Mouse (Mus musculus) neutrophil, adult 5-6 weeks (primary cell): ENCODE measurements around the gene Gpx5. TPM values are rescaled to one million over a fixed set of nuclear protein-coding genes. Genes with fewer than 3 reads are reported as not detected.

Experiments used
- ATAC-seq: fragments of 151-379, 151-347 bp; 2 replicates; pipeline ENCODE4 v1.8.0; 2017; ENCODE audit warnings: mild to moderate bottlenecking, moderate TSS enrichment; ENCODE audit not compliant: insufficient number of reproducible peaks, poor library complexity, low FRiP score, severe bottlenecking; ENCODE audit errors: extremely low read depth
- total RNA-seq: library from RNA; stranded (forward); fragments of 200-1000 nt; gene quantifications from 2 replicates; pipeline ENCODE4 v1.2.3, GENCODE M21; 2017

Gpx5 gene
- total RNA-seq: not detected in 2 replicates

DNA sequence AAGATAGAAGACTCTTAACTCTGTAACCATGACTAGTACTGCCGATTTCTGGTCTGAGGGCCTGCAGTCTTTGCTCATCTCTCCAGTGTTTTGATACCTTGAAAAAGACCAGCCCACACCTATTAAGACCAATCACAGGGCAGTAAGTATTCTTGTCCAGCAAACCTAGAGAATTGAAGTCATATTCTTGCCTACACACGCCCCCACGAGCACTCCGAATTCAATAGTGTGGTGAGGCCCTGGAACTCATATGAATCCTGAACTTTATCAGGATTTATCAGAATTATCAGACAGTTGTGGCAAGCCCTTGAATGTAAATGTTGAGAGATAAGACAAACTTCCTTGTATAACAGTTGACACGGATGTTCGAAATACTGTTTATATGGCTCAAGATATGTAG lies at the start of gene Gpx5:
Gene Gpx5 (minus strand): TSS at position 101 of the 400 bp plus-strand sequence.
- no peak for ATAC-seq

DNA sequence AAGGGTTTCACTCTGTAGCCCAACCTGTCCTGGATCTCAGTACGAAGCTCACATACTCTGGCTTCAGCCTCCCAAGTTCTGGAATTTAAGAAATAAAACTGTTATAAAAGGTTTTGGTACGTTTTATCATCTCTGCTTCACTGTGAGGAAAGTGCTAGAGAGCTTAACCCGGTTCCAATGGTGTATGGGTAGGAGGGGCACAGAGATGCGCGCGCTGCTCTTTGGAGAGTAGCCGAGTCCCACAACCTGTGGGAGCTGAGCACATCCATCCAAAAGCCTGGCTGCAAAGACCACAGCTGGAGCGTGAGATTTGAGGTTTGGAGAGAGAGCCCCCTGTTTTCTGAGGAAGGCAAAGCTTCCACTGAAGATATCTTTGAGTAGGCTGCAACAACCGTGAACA lies 34.9 kb upstream of the Gpx5 start:
- no peak for ATAC-seq

DNA sequence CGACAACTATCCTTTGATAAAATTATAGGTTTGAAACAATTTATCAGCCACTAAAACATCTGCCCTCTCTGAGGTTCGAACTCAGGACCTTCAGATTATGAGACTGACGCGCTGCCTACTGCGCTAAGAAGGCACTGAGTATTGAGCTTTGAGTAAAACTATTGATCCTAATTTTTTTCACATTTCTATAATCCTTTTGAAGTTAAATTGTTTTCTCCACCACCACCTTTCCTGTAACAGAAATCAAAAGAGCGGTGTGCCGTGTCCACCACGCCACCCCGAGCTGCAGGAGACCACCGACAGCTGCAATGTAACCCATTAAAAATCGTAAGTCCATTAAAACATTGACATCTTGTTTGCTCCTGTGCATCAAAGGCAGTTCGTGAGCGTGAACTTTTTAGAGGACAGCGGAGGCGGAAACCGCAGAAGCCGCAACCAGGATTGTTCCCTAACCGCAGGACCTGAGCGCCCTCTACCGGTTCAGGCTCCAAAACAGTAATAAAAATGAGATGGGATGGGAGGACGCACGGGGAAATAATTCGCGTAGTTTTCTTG lies 34.2 kb upstream of the Gpx5 start:
- ATAC-seq: no peak

DNA sequence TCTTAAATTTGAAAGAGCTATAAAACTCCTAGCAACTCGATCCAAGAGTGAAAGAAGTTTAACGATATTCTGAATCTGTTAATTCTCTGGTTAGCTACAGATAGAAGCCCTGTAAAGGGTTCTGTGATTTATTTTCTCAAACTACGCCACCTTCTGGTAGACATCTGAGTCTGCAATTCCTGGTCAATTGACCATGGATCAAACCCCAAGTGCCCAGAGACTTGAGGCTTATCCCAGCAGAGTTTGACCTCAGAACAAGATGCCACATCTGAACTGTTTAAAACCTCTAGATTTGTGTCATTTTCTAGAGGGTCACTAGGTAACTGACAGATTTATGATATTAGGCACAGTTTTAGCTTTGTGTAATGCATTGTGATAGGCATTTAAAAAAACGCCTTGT lies 33.7 kb upstream of the Gpx5 start:
- ATAC-seq: no peak

DNA sequence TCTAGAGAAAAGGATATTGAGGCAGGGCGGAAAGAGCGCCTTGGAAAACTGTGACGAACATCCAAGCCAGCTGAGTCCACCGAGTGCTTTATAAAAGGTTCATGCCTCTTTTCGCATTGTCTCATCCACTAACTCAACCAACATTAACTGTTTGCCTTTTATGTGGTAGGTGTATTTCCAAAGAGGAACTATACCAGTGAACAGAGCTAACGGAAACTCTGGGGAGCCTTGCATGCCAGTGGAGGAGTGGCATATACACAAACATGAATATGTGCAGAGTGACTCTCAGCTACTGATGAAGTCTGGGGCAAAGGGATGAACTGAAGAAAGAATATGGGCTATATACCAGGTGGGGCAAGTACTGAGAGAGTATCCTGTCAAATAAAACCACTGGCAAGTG lies 30.9 kb upstream of the Gpx5 start:
- ATAC-seq: no peak

DNA sequence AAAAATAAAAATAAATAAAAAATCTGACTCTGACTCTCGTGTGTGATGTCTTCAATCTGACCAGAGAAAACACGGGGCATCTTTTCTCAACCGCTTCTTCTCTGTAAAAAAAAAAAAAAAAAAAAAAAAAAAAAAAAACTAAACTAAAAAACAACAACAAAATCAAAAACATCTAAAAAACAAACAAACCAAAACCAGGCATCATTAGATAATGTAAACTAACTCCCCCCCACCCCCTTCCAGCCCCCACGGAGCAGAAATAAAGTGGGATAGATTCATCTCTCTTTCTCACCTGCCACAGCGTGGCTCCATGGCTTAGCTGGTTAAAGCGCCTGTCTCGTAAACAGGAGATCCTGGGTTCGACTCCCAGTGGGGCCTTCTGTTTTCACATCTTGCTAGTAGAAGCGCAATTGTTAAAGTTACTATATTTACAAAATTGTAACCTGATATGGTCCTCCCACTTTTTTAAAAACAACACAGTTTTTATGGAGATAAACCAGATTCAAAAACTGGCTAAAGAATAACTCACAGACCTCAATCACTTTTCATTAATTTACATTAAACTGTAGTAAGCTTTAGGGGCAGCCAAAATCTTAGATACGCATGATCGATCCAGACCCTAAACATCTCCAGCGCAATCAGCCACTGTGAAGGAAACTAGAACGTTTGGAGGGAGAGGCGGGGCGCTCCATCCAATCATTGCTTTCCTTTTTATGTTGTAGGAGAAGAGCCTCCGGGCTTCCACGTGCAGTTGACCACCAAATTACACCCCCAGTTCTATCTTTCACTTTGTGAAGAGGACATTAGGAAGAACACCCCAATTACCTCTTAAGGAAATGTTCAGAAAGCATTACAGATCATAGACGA lies 30.2 kb upstream of the Gpx5 start:
- no peak for ATAC-seq

DNA sequence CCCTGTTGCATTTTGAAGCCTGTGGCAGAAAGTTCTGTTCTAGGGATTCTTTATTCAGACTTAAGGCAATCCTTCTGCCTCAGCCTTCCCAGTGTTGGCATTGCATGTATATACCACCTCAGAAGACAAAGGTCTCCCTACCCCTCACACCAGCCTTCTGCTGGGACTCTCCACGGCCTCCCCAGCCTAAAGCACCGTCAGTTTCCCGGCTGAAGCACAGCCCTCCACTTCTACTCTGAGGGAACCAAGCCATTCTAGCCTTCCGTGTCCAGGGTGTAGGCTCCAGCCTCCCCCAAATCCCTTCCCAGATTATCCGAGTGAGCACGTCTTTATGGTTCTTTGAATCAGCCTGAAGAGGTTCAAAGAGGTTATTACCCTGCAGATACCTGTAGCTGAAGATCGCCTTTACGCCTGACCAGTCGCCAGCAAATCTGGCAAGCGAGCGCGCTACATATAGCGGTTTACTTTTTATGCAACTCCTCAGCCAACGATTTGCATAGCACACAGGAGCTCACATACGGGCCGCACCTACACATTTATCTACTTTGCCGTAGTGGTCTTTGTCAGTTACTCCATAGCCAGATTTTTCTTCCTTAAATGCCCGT lies 29.5 kb upstream of the Gpx5 start:
- no peak for ATAC-seq

DNA sequence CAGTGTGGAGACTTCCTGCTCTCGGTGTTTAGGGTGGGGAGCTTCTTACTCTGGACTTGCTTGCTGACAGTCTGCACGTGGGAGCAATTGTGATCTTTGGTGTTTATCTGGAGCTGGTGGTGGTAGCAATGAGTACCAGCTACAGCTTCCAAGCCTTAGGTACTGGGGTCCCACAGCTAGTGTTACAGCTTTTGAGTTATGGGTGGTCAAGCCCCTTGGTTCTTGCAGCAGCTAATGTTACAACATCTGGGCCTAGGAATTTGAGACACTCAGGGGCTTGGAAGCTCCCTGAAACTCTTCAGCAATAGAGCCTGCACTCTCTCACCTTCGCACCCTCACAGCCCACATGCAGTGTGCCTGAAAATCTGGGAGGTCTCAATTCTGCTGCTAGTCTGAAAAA lies 27.7 kb upstream of the Gpx5 start:
- no peak for ATAC-seq

DNA sequence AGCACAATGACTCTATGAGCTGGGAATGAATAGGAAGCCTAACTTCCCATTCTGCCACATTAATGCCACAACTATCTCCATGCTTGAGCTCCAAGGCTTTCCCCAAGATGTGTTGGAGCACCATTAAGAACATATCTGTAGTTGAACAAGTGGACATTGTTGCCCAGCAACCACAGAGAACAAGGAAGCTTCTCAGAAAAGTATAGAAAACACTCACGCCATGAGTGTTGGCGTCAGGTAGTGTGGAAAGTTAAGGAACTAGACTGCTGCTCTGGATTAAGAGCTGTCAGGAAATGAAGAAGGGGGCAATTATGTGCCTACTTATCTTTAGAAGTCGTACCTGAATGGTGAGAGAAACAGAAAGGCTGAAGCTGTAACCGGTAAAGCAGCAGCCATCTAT lies 21.4 kb upstream of the Gpx5 start:
- no peak for ATAC-seq

DNA sequence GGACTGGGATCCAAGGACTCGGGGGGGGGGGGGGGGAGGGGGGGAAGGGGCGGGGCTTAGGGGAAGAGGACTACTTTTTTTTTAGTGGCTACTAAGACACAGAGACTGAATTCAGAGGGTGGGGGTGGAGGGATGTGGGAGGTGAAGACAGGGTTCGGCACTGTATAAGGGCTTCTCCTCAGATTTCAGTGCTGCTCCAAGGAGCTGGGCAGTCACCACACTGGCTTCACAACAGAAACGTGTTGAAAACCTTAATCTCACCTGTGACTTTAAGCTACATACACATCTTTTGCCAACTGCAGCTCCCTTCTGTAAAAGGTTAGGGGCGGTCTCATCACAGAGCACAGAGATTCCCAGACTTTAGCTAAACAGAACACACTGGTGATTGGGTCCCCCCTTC lies 20.3 kb upstream of the Gpx5 start:
- ATAC-seq: no peak

DNA sequence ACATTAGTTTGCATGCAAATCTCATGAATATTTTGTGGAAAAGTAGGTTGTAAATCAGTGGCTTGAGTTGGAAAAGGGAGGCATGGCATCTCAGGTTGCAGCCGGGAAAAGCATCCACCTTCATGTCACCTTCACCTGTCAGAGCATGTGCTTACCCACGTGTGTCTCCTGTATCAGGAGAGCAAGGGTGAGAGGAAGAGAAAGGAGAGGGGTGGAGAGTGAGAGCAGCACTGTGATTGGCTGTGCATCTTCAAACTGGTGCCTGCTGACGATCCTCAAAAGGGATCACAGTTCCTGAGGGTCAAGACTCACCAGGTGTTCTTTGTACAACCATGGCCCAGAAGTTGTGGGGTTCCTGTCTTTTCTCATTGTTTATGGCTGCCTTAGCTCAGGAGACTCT lies 19.4 kb upstream of the Gpx5 start, which contains the start of gene Gpx6:
Gene Gpx6 (plus strand): TSS at position 200 of the 400 bp plus-strand sequence.
- no peak for ATAC-seq

DNA sequence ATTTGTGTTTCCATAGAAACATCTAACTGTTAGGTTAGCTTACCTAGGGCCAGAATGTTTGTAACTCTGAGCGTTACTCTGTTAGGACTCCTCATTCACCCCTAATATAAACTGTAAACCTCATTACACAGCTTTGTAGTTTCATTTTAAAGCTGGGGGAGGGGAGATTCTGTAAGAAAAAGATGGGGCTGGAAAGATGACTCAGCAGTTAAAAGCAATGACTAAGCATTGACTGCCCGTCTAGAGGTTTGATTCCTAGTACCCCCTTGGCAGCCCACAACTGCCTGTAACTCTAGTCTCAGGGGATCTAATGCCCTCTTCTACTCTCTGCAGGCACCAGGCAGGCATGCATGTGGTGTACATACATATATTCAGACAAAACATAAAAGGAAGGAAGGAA lies 17.3 kb upstream of the Gpx5 start:
- ATAC-seq: no peak

DNA sequence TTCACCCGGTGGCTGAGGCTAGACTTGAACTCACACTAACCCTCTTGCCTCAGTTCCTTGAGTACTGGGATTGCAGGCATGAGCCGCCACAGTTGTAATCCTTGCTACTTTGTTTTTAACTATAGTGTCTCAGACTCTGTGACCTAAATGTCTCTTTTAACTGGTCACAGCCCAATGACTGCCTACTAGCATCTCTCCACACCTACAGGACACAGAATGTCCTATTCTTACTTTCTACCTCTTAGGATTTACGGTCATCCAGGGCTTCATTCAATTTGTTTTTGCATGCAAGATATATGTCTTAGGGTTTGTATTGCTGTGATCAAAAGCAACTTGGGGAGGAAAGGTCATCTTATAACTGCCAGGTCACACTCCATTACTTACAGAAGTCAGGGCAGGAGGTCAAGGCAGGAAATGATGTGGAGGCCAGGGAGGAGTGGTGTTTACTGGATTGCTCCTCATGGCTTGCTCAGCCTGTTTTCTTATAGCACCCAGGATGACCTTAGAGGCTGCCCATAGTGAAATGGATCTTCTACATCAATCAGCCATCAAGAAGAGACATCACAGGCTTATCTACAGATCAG lies 12.0 kb upstream of the Gpx5 start:
- no peak for ATAC-seq

DNA sequence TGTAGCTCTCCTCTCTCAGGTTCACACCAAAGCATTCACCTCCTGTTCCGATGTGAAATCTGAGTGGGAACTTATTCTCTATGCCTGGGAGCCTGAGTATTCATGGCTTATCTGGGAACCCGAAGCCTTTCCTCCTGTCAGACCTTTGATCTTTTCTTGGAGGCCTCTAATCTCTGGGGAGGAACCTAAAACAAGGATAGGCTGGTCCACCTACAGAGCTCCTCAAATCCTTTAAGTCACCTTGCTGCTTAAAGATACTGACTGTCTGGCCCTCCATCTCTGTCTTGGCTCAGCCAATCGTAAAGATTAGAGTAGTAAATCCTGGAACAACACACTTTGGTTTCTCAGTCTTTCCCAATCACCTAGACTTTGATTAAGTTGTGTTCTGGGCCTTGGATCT lies 6.0 kb upstream of the Gpx5 start:
- ATAC-seq: no peak

DNA sequence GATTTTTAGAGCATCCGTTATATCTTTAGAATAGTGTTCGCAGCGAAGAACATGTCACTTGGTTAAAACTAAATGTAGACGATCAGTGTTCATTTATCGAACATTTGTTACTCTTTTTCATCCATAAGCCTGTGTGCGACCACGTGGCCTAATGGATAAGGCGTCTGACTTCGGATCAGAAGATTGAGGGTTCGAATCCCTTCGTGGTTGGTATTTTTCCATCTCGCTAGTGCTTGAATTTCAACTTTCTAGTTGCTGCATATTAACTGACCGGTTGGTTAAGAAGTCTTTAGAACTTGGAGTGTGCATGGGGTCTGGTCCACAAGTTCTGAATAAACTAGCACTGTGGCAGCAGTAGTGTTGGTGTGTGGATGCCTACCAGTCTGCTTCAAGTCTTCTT lies 13.0 kb downstream of the Gpx5 start:
- peak; percentile 26; the same call in 1 of the 2 replicates for ATAC-seq

DNA sequence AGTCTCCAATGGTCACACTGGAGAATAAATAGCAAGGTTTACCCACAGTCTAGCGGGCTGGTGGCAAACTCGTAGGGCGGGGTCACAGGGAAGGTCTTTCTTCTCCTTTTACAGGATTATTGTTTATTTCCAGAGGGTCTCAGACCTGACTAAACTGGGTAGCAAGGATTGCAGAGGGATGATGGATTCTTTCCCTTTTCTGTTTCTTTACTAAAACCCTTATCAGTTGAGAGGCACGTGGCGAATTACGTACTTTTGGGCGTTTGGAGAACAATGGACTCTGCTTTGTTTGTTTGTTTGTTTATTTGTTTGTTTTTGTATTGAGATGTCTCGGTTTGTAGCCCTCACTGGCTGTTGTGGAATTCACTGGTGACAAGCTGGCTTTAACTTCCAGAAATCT lies 13.5 kb downstream of the Gpx5 start:
- no peak for ATAC-seq

DNA sequence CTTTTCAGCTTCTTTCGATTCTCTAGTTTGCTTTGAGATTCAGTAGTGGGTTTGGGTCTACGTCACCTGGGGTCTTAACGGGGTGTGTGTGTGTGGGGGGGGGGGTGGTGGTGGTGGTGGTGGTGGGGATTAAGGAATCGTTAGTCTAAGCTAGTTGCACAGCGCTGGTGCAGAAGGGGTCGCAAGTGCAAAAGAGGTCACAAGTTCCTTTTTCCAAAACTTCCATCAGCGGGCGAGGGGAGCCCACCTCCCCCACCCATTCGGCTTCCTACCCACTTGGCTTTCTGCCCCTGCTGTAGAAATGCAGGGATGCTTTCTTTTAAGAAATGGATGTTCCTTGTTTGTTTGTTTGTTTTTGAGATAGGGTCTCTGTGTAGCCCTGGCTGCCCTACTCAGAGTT lies 16.0 kb downstream of the Gpx5 start:
- ATAC-seq: no peak

DNA sequence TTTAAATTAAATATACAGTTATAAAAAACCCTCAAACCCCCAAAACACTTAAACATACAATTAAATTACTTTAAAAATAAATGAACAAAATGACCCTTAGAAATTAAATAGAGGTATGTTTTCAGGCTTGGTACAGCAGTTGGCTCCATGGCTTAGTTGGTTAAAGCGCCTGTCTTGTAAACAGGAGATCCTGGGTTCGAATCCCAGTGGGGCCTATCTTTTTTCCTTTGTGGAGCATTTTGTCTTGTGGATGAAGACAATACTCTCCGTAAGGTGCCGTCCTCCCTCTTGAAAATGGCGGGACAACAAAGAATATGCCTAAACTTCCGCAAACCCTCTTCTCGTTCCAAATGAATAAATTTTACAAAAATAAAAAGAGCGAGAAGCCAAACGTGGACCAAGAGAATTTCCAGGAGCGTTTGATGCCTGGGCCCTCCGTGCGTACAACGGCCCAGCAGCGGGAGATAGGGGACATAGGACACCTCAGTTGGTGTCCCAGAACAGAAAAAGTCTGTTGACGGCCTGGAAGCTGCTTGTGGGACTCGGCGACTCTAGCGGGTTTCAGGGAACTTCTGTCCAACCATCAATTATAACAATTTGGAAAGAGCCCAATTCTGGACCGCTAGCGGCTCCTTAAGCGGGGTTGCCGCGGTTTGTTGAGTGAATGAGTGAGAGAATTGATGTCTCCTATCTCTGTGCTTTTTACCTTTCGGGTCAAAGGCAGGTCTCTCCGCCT lies 16.5 kb downstream of the Gpx5 start:
- no peak for ATAC-seq
